Mouse (Mus musculus): ENCODE results near the gene Syn1.

The Syn1 gene

GRCm38 (mm10) chrX:20920844-20921364 is at the start of gene Syn1:
Gene Syn1, minus strand, starts transcription at chrX:20921004.
- peak; percentile 79 to 87 for DNase-seq

- peak; percentile 92 to 95 for DNase-seq
Observed at GRCm38 (mm10) chrX:20961477-20962378, 40.9 kb upstream of the Syn1 start, which contains the start of gene Uxt. Gene Uxt, minus strand, starts transcription at chrX:20962017.

DNA sequence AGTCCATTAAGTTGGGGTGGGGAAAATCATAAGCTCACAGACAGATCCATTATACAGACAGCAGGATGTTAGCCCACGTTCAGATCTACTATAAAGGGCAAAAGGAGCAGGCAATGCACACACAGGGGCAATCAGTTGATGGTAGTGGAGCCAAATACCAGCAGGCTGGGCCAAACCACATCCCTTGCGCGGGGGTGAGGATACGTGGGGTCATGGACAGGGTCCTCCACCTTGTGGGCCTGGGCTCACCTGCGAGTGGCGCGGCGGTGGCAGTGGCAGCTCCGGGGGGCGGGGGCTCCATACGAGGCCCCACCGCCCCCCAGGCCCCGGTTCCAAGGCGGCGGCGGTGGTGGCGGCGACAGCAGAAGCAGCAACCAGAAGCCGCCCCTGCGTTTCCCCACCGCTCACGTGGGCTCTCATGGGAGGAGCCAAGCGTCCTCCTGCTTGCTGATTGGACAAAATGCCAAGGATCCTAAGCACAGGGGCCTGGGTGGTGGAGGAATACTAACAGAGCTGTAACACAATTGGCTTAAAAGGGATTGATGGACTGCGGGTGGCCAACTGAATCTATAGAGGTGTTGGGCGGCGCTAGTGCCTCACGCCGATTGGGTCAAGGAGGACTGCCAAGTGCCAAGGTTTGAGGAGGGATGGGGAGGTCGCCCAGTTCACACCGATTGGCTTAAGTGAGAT is 29.5 kb upstream of the Syn1 start, which contains the start of gene Elk1:
Elk1 (minus strand) TSS at position 418 of the 690 bp plus-strand sequence.
- peak; percentile 84 to 90 for DNase-seq

GRCm38 (mm10) chrX:20946055-20946454 is 25.3 kb upstream of the Syn1 start:
- peak; percentile 66 to 69 for DNase-seq

GRCm38 (mm10) chrX:20931963-20932362 is 11.2 kb upstream of the Syn1 start:
- DNase-seq = peak in 1 of 2 experiments; percentile 10

DNA sequence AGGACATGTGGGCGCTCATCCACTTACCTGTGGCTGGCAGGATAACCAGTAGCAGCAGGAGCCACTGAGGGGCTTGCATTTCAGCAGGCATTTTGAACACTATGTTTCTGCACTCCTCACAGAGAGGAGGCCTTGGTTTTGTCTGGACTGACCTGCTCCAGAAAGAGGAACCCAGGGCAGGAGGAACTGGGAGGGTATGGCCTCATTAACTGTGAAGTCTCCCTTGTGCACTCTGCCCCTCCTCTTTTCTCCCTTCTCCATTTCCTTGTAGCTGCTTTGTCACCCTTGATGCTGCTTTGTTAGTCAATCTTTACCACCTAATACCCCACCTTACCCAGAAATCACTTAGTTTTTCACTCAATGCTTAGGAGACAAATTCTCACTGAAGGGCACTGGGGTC is 10.6 kb upstream of the Syn1 start, which contains the start of gene Cfp:
Cfp (minus strand) TSS at position 192 of the 400 bp plus-strand sequence.
- DNase-seq = no peak

DNA sequence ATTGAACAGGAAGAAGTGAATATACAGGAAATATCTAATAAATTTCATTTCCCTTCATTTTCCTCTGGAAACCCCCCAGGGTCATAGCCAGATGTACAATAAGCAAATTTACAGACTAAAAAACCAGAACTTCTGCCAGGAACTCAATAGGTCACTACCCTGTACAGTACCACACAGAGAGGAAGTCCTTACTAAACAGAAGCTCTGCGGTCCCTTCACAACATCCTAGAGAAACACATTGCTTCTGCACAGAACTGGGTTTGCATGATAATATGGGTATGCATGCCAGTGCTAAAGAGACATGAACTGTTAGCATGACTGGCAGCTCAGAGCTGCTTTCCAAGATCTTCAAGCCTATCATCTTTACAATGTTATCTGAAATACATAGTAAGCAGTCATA is 9.1 kb upstream of the Syn1 start:
- DNase-seq = no peak

- DNase-seq = no peak
Observed at GRCm38 (mm10) chrX:20924976-20925375, 4.2 kb upstream of the Syn1 start.

GRCm38 (mm10) chrX:20923506-20923905 is 2.7 kb upstream of the Syn1 start:
- DNase-seq = no peak

DNA sequence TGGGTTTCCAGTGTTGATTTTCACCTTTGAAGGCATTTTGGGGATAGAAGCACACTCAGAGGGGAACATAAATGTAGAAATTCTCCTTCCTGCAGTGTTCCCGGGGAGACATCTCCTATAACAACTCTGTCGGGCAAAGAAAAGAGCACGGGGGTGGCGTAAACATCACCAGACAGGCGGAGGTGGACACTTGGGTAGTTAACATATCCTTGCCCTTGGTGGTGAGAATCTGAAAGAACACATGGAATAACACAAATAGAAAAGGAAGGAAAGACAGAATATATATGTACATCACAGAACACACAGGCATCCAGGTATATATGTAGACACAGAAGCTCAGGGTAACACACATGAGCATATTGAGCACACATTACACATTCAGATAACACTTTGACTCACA is 562 bp upstream of the Syn1 start:
- no peak for DNase-seq

GRCm38 (mm10) chrX:20920249-20920843 is 458 bp downstream of the Syn1 start:
- peak in 1 of 2 experiments; percentile 2 for DNase-seq

DNA sequence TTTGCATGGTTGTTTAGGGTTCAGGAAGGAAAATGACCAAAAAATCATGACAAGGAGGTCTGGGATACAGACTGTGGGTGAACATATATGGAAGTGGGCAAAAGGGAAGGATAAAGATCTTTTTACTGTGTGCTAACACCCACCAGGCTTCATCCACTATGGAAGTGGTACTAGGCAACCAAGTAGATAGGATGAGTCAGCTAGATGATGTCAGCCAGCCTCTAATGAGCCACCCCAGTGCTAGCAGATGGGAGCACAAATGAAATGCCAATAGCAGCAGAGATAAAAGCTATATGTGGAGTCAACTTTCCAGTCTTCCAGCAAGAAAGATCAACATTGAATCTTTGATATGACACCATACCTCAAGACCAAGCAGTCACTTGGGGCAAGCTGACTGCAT is 5.7 kb downstream of the Syn1 start:
- DNase-seq = no peak

GRCm38 (mm10) chrX:20913726-20914125 is 7.1 kb downstream of the Syn1 start:
- no peak for DNase-seq

GRCm38 (mm10) chrX:20910074-20910473 is 10.7 kb downstream of the Syn1 start:
- no peak for DNase-seq

DNA sequence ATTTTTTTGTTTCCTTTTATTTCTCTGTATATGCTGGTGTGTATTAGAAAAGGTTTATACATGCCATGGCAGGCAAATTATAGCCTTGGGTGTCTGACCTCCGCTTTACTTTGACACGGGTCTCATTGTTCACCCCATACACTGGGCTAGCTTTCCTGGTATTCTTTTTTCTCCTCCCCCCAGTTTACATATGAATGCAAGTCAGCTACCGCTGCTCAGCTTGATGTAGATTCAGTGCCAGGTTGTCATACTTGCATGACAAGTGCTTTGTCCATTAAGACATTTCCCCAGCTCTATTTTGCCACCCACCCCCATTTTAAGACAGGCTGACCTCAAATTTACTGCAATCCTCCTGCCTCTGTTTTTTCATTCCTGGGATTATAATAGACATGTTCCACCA is 45.6 kb downstream of the Syn1 start:
- DNase-seq = no peak

DNA sequence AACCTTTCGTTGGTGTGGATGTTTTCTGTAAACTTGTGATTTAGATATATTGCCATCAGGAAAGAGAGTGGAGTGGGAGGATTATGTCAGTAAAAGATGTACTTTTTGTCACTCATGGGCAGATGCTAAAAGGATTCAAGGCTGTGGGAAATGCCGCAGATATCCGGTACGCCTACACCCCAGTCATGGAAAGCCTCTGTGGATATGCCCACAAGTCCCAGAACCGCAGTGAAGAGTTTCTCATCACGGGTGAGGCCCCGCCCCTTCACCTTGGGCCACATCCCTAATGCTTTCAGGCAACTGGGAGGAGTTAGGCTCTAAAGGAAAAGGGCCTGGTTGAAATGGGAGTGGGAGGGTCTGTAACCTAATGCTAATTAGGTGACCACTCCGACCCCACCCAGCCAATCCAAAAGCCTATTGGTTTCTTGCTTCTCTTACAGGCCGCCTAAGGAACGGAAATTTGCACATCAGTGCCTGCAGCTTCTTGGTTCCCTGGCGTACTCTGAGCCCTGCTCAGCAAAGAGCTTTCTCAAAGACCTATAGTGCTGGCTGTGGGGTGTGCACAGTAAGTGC is 47.8 kb downstream of the Syn1 start:
- no peak for DNase-seq

- peak; percentile 66 to 77 for DNase-seq
Observed at GRCm38 (mm10) chrX:20869962-20870513, 50.8 kb downstream of the Syn1 start, which contains the start of gene Timp1. Gene Timp1, plus strand, starts transcription at chrX:20870166.

DNA sequence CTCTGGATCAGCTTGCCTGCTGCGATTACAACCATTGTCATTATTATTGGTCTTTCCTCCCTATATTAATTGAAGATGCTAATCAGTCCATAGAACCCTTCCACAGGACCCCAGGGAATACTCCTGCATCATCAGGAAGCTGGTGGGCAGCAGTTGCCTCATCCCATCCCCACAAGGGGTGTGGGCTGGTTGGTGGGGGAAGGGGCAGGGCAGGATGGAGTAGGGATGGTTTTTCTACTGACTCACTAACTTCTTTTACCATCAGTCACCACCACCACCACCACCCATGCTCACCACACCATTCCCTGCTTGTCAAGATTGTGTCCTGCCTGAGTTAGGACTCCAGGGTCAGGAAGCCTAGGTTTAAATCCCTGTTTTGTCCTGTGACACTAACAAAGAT is 51.6 kb downstream of the Syn1 start:
- DNase-seq = no peak

- no peak for DNase-seq
Observed at GRCm38 (mm10) chrX:20868091-20868490, 52.7 kb downstream of the Syn1 start.

DNA sequence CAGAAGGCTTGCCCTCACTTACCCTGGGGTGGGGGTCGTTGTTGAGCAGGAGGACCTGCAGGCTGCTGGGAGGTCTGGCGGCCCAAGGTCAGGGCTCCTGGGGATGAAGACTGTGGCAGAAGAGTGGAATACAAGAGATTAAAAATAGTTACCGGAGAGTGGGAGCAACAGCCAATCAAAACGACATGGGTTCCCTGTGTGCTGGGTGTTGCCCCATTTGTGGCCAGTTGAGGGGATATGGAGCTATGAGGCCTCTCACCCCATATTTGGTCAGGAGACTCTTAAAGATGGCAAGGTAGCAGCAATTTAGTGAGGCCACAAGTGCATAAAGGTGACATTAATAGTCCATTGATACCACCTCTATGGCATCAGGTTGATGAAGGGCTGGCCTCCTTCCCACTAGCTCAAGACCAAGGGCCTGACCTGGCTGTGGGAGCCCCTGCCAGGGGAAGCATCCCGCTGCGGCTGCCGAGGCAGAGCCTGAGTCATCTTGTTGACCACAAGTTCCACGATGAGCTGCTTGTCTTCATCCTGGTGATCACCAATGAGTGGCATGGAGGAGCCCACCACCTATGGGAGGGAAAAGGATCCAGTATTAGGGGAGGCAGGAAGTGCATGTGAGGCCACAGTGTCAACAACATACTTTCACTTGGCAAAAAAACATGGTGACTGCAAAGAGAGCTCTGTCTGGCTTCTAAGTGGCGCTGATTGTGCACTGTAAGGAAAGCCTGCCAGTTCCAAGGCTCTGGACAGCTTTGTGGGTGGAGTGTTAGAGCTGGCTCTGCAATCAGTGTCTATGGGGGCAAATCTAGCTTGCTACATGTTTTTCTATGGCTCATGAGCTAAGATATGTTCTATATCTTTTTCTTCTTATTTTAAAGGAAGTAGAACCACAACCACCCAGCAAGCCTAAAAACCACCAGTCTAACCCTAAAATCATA is 57.4 kb downstream of the Syn1 start:
- no peak for DNase-seq
